8 mouse cellular contexts compared by ENCODE assay signal in the genomic region with DNA sequence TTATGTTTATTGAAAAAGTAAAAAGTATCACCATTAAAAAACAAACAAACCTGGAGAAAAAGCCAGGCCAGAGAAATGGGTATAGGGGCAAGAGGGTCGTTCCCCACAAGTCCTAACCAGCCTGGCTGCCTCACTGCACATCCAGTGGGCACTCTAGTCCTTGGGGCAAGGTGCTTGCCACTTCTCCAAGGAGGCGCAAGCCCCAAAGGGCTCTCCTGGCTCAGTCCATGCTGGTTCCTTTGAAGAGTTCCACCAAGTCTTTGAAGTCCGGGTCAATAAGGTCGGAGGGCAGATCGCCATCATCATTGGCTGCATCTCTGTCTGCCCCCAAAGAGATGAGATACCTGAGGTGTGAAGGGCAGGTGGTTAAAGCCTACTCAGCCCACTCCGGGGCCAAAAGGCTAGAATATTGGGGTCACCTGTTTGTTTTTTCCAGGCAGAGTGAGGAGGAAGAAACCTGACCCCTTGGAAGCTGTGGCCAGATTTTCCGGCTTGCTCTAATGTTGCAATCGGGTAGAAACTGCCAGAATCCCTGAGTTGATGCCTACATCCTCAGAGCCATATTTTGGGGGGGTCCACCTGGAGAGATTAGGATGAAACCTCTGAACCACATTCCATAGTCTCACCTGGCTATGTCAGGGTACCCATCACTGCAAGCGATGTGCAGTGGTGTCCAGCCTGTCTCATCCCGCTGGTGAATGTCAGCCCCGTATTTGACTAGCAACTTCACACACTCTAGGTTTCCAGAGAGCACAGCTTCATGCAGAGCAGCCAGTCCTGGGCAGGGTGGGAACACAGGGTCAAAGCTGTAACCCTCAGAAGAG. TPM values are rescaled to one million over a fixed set of nuclear protein-coding genes. Genes with fewer than 3 reads are reported as not detected.
DNase-seq lines count a peak whose midpoint lies in the region; ATAC-seq and TF ChIP-seq lines count a peak whose summit lies in the region.

No protein-coding gene starts in this region.

- H3K4me3 ChIP-seq in lung, adult 2 months (replicated peaks; ENCODE audit: extremely low read depth, low read depth, low read length): peak overlapping the region; percentile 77
- H3K4me3 ChIP-seq in embryonic facial prominence, embryonic 14.5 days (ENCODE audit: low read depth, low read length): peak overlapping the region; percentile 99
- H3K4me3 ChIP-seq in intestine, embryonic 14.5 days (ENCODE audit: low read depth, low read length): peak overlapping the region; percentile 83

- H3K9me3 ChIP-seq in embryonic facial prominence, embryonic 14.5 days (ENCODE audit: control insufficient read depth, low read length): no peaks in the 10 kb centered on the region
- no peaks in the 10 kb centered on the region for H3K9me3 ChIP-seq in intestine, embryonic 14.5 days (ENCODE audit: control insufficient read depth, low read length)

- H3K9ac ChIP-seq in embryonic facial prominence, embryonic 14.5 days (ENCODE audit: low read depth, low read length): peak overlapping the region; percentile 98
- H3K9ac ChIP-seq in intestine, embryonic 14.5 days (ENCODE audit: low read length): peak overlapping the region; percentile 89

- peaks cover 4% of the 10 kb centered on the region for H3K36me3 ChIP-seq in embryonic facial prominence, embryonic 14.5 days (ENCODE audit: control insufficient read depth, insufficient read depth, low read length)
- peaks cover 5% of the 10 kb centered on the region for H3K36me3 ChIP-seq in intestine, embryonic 14.5 days (ENCODE audit: control insufficient read depth, insufficient read depth, low read length)

- no peak for DNase-seq in lung, adult 2 months
- no peak for DNase-seq in lung, postnatal 36 days
- DNase-seq in embryonic facial prominence, embryonic 14.5 days (ENCODE audit: low spot score): no peak
- DNase-seq in intestine, embryonic 14.5 days (ENCODE audit: low spot score): no peak
- DNase-seq in naive thymus-derived CD4-positive, alpha-beta T cell, adult 2 months (ENCODE audit: low read depth): peak; percentile 25
- DNase-seq in urinary bladder, adult 2 months (ENCODE audit: low spot score): no peak
- no peak for DNase-seq in cerebellum, postnatal 4 days (ENCODE audit: low spot score in 2 of 2)
- DNase-seq in cerebellum, adult 18-20 months: no peak

- H3K27ac ChIP-seq in embryonic facial prominence, embryonic 14.5 days (replicated peaks; ENCODE audit: low read depth, low read length): peak overlapping the region; percentile 91
- peak overlapping the region; percentile 84; the same call in 1 of the 2 replicates for H3K27ac ChIP-seq in intestine, embryonic 14.5 days (ENCODE audit: low read depth)

- H3K4me2 ChIP-seq in embryonic facial prominence, embryonic 14.5 days (ENCODE audit: low read depth, low read length): peak overlapping the region; percentile 85
- peak overlapping the region; percentile 89 for H3K4me2 ChIP-seq in intestine, embryonic 14.5 days (ENCODE audit: low read length)

- no peak for ATAC-seq in embryonic facial prominence, embryonic 14.5 days (ENCODE audit: low read depth)
- peak; percentile 41 for ATAC-seq in intestine, embryonic 14.5 days (replicated peaks; ENCODE audit: low FRiP score, low TSS enrichment, low read depth)

- no peak for TF ChIP-seq POLR2A in lung, adult 2 months (IDR thresholded peaks at IDR 0.05; ENCODE audit: borderline replicate concordance, extremely low read depth, low read depth, low read length)

- no peaks in the 10 kb centered on the region for H3K27me3 ChIP-seq in embryonic facial prominence, embryonic 14.5 days (replicated peaks; ENCODE audit: control insufficient read depth, insufficient read depth, low read length)
- no peaks in the 10 kb centered on the region for H3K27me3 ChIP-seq in intestine, embryonic 14.5 days (replicated peaks; ENCODE audit: control insufficient read depth, insufficient read depth, low read length)

- TF ChIP-seq CTCF in lung, adult 2 months (IDR thresholded peaks at IDR 0.05; ENCODE audit: insufficient read depth, low read length): no peak

- H3K4me1 ChIP-seq in lung, adult 2 months (ENCODE audit: control insufficient read depth, insufficient read depth, low read length): peaks cover 17% of the 10 kb centered on the region
- H3K4me1 ChIP-seq in embryonic facial prominence, embryonic 14.5 days (ENCODE audit: control insufficient read depth, insufficient read depth, low read length): peaks cover 16% of the 10 kb centered on the region
- H3K4me1 ChIP-seq in intestine, embryonic 14.5 days (replicated peaks; ENCODE audit: control insufficient read depth, insufficient read depth, low read length): peaks cover 15% of the 10 kb centered on the region

- 60% methylated on average over 11 of the region's 11 CpGs for WGBS in lung, adult 2 months
- 68% methylated on average over 11 of the region's 11 CpGs for WGBS in embryonic facial prominence, embryonic 14.5 days
- WGBS in intestine, embryonic 14.5 days: 66% methylated on average over 11 of the region's 11 CpGs

RNA-seq across cellular contexts. Expression of gene Mcrip1, which starts 0.7 kb away (rescaled TPM):
- 133 and 168 TPM in 2 replicates for polyA plus RNA-seq in lung, adult 2 months (2012; rRNA removed)
- 238 and 253 TPM in 2 replicates for polyA plus RNA-seq in embryonic facial prominence, embryonic 14.5 days (2014; fragmentation: Nextera tagmentation; extraction: Ambion mirVana)
- polyA plus RNA-seq in intestine, embryonic 14.5 days (2014; fragmentation: Nextera tagmentation; extraction: Ambion mirVana): 191 and 209 TPM in 2 replicates
- polyA plus RNA-seq in urinary bladder, adult 2 months (2012; rRNA removed): 112 and 117 TPM in 2 replicates

RNA-seq across cellular contexts. Expression of gene Ppp1r27, which starts 0.7 kb away (rescaled TPM):
- polyA plus RNA-seq in lung, adult 2 months (2012; rRNA removed): 3.3 TPM in 1 of 2 replicates, not detected in the other
- polyA plus RNA-seq in embryonic facial prominence, embryonic 14.5 days (2014; fragmentation: Nextera tagmentation; extraction: Ambion mirVana): 9.6 and 9.7 TPM in 2 replicates
- 0.24 TPM in 1 of 2 replicates, not detected in the other for polyA plus RNA-seq in intestine, embryonic 14.5 days (2014; fragmentation: Nextera tagmentation; extraction: Ambion mirVana)
- polyA plus RNA-seq in urinary bladder, adult 2 months (2012; rRNA removed): not detected in 2 replicates

RNA-seq across cellular contexts. Expression of gene Gcgr, which starts 19.7 kb away (rescaled TPM):
- polyA plus RNA-seq in lung, adult 2 months (2012; rRNA removed): 0.86 and 1.0 TPM in 2 replicates
- 1.0 and 1.4 TPM in 2 replicates for polyA plus RNA-seq in embryonic facial prominence, embryonic 14.5 days (2014; fragmentation: Nextera tagmentation; extraction: Ambion mirVana)
- polyA plus RNA-seq in intestine, embryonic 14.5 days (2014; fragmentation: Nextera tagmentation; extraction: Ambion mirVana): 0.42 and 0.50 TPM in 2 replicates
- 1.8 and 2.4 TPM in 2 replicates for polyA plus RNA-seq in urinary bladder, adult 2 months (2012; rRNA removed)

RNA-seq across cellular contexts. Expression of gene P4hb, which starts 22.9 kb away (rescaled TPM):
- 192 and 254 TPM in 2 replicates for polyA plus RNA-seq in lung, adult 2 months (2012; rRNA removed)
- polyA plus RNA-seq in embryonic facial prominence, embryonic 14.5 days (2014; fragmentation: Nextera tagmentation; extraction: Ambion mirVana): 996 and 1,037 TPM in 2 replicates
- 746 and 800 TPM in 2 replicates for polyA plus RNA-seq in intestine, embryonic 14.5 days (2014; fragmentation: Nextera tagmentation; extraction: Ambion mirVana)
- polyA plus RNA-seq in urinary bladder, adult 2 months (2012; rRNA removed): 272 and 354 TPM in 2 replicates

RNA-seq across cellular contexts. Expression of gene Arhgdia, which starts 31.2 kb away (rescaled TPM):
- 890 and 923 TPM in 2 replicates for polyA plus RNA-seq in lung, adult 2 months (2012; rRNA removed)
- 558 and 609 TPM in 2 replicates for polyA plus RNA-seq in embryonic facial prominence, embryonic 14.5 days (2014; fragmentation: Nextera tagmentation; extraction: Ambion mirVana)
- 627 and 633 TPM in 2 replicates for polyA plus RNA-seq in intestine, embryonic 14.5 days (2014; fragmentation: Nextera tagmentation; extraction: Ambion mirVana)
- polyA plus RNA-seq in urinary bladder, adult 2 months (2012; rRNA removed): 399 and 409 TPM in 2 replicates
